Mouse (Mus musculus) C2C12 (cell line): ENCODE data around the gene Plce1.
A peak's percentile ranks its signal among the peaks of the same experiment; 100 is the strongest.

Source experiments
- CTCF ChIP-seq: IDR thresholded peaks from one replicate; pipeline ENCODE4 v1.5.1; 2011; ENCODE audit not compliant: control insufficient read depth, insufficient read depth, insufficient read length
- FOSL1 ChIP-seq: IDR thresholded peaks from one replicate; pipeline ENCODE4 v1.8.0; 2011; ENCODE audit warnings: mild to moderate bottlenecking, low read length; ENCODE audit not compliant: poor library complexity, insufficient read depth, severe bottlenecking
- MAX ChIP-seq: IDR thresholded peaks from one replicate; pipeline ENCODE4 v1.6.1; 2011; ENCODE audit warnings: mild to moderate bottlenecking, control low read depth
- MYOG ChIP-seq: IDR thresholded peaks from one replicate; pipeline ENCODE4 v1.6.1; 2011; ENCODE audit not compliant: control insufficient read depth, insufficient read length; ENCODE audit errors: extremely low read depth
- USF1 ChIP-seq: IDR thresholded peaks from one replicate; pipeline ENCODE4 v1.6.1; 2011; ENCODE audit warnings: low read depth, mild to moderate bottlenecking, control low read depth, moderate library complexity

GRCm38 (mm10) chr19:38558816-38559215, 77.9 kb downstream of the Plce1 start:
- no peak for TF ChIP-seq CTCF
- TF ChIP-seq MYOG: no peak
- no peak for TF ChIP-seq USF1
- TF ChIP-seq MAX: peak; percentile 20
- no peak for TF ChIP-seq FOSL1
